Mouse (Mus musculus): ENCODE measurements around the gene Zmiz2.
"Not testable (repeated sequence)": the region's sequence is repeated elsewhere in the genome, so short reads cannot be mapped to it uniquely, and the experiment has no call there.

GRCm38 (mm10) chr11:6410755-6411154, 21.9 kb downstream of the Zmiz2 start:
- not testable (repeated sequence) for TF ChIP-seq CTCF (conservative IDR thresholded peaks at IDR 0.05; ENCODE audit: insufficient read depth, insufficient read length, low read depth, low read length); POLR2A (IDR thresholded peaks at IDR 0.05; ENCODE audit: low read depth, low read length)
